Mouse (Mus musculus) megakaryocyte, adult 5-6 weeks (primary cell): ENCODE data around the gene Frrs1. TPM values are rescaled to one million over a fixed set of nuclear protein-coding genes. Genes with fewer than 3 reads are reported as not detected.

ENCODE experiments used
- ATAC-seq: 2 replicates; pipeline ENCODE4 v1.8.0; 2016; ENCODE audit warnings: mild to moderate bottlenecking, inconsistent platforms; ENCODE audit not compliant: poor library complexity, severe bottlenecking
- total RNA-seq, 2 experiments: library from RNA; stranded (forward) in 1 of 2; stranded (reverse) in 1 of 2; fragments of 153-499, 151-499 nt in 1 of 2; fragments of 221-1000, 200-1000 nt in 1 of 2; gene quantifications; 2 replicates each; pipeline versions ENCODE4 v1.2.3 to v1.2.4; 2015 to 2017

Gene Frrs1
- total RNA-seq, 2 experiments from 2014 or later, result 38.4 to 54.9 TPM

GRCm38 (mm10) chr3:116904158-116904557 lies 44.9 kb downstream of the Frrs1 start:
- no peak for ATAC-seq

DNA sequence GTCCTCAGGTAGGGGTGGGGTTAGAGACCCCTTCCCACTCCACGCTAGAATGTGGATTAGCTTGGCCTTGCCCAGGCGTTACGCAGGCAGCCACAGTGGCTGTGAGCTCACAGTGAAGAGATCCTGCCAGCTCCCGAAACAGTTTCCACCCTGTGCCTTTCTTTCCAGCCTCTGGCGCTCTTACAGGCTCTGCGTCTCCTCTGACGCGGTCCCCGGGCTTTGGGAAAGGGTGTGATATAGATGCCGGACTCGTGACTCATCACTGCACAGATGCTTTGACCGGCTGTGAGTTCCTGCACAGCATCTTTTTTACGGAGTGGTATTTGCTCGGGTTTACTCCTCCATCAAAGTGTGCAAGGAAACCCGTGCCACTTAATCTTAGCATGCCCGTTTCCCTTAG lies 46.6 kb downstream of the Frrs1 start:
- no peak for ATAC-seq

GRCm38 (mm10) chr3:116906596-116906995 lies 47.3 kb downstream of the Frrs1 start:
- no peak for ATAC-seq

DNA sequence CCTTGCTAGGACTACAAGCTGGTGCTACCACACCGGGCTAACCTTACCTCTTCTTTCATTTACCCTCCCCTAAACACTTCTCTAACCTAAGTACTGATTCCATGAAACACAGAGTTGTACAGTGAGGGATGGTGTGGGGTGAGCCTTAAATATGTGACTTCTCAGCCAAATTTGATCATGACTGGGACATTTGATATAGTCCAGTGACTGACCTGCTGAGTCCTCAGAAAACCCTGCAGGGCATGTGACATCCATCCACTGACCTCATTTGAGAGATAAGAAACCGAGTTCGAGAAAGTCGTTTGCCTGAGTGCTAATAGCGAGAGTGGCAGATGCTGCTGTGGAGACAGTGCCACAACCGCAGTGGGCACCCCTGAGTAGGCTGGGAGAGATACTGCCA lies 55.1 kb downstream of the Frrs1 start:
- ATAC-seq, result no peak

- ATAC-seq, result no peak
These were observed 55.7 kb downstream of the Frrs1 start for GRCm38 (mm10) chr3:116914931-116915330.

DNA sequence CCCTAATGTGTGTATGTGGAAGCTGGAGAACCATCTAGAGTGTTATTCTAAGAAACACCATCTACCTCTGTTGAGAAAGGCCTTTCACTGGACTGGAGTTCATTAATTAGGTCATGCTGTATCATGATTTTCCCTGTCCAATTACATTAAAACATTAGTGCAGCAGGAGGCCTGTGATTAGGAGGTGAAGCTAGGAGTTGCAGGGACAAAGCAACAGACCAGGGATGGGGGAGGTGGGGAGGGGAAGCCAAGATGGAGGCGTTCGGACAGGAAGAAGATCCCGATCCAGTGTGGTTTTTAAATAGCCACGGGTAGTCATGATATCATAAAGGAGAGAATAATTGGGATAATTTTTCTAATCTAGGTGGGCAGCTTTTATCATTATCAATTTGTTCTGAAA lies 57.8 kb downstream of the Frrs1 start:
- ATAC-seq, result no peak

DNA sequence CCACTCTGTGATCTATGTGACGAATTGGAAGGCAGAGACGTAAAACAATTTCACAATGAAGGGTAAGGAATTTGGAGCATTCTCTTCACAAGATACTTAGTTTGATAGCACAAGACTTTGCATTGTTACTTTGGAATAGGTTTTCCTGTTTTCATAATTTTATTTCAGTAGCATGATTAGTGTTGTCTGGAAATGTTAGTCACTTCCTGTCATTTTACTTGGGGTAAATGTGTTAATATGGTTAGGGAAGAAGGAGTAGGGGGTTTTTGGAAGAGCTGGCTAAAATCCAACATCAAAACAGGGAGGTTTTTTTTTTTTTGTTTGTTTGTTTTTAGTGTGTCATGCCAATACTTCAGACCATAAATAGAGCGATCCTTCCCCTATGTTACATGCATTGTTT lies 62.3 kb downstream of the Frrs1 start:
- no peak for ATAC-seq

DNA sequence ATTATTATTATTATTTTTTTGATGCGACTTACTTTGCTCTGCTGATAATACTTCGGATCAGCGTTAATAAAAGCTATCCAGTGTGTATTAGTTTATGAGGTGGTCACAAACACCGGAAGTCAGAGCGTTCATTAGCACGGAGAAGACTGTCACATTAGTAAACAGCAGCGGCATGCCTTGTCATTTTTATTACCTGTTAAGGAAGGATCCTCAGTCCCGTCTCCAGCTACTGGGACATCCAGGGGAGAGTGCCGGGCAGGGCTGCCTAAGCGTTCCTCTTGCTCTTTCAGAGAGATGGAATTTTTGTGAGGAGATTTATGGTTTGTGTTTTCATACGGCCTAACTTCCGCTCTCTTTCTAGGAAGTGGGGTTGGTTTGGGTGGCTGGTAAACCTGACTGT lies 63.8 kb downstream of the Frrs1 start:
- ATAC-seq, result no peak

GRCm38 (mm10) chr3:116928994-116929393 lies 69.7 kb downstream of the Frrs1 start:
- ATAC-seq, result no peak

DNA sequence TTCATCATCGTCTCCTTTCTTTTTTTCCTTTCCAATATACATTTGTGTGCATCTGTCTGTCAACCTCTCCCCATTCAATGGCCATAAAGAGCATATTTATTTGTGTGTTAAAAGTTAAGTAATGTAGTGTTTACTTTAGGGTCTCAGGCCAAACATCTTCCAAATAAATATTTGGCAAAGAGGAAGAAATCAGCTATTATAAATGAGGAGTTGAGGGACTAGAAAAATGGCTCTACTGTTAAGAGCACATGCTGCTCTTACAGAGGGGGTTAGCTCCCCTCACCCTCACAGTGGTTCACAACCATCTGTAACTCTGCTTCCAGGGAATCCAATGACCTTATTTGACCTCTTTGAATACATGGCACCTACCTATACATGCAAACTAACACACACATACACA lies 73.9 kb downstream of the Frrs1 start:
- no peak for ATAC-seq

DNA sequence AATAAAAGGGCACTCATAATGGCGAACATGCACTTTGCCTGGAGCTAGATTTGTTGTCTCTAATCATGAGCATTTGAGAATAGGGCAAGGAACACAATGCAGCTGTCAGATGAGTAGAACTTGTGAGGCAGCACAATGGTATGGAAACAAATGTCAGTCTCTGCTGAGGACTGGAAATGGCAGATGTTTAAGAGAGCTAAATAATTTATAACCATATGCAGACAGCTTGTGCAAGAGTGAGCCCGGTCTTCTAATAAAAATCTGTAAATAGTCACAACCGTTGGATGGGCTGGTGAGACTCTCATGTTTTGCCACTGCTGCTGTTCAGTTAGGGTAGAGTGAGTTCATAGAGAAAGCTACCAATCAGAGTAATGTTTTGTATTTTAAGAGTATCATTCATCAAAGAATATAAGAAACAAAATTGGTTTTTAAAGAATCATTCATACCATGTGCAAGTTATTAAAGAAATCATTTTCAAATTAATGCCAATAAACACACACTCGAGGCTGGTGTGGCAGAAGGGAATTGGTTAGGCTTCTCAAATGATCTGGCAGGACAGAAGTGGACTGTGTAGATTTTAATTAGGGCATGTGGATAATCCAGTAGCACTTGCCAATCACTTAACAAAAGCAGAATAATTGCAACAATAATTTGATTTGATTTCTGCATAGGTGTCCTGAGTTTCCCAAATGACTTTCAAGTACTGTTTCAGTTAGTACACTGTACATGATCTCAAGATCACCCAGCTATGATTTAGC lies 77.8 kb downstream of the Frrs1 start:
- ATAC-seq, result no peak

DNA sequence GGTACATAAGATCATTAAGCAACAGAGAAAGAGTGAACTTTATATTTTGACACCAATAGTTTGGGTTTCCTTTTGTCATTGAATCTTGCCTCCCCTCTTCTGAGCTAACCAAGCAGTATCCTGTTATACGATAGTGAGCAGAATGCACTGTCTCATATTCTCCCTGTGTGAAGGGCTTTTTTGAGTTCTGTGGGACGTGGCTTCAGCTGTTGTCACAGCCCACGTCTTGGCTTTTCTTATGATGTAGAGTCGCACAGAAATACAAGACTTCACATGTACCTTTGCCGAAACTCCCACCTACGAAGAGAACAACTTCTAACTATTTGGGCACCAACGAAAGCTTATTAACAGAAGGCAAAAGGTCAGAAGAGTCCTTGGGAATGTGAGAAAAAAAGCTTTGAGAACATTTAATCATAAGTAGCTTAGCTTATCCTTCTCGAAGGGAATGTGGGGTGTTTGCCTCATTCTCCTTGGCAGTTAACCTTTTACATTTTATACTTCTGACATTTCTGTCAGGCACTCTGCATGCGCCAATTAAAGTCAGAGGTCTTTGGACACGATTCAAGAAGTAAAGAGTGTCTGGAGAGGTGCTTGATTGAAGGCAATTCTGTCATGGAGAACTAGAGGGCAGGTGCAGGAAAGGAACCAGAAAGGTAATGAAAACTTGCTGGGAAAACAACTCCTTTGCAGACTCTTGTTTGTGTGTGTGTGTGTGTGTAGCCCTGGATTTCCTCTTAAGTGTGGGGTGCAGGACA lies 81.7 kb downstream of the Frrs1 start:
- ATAC-seq, result no peak

DNA sequence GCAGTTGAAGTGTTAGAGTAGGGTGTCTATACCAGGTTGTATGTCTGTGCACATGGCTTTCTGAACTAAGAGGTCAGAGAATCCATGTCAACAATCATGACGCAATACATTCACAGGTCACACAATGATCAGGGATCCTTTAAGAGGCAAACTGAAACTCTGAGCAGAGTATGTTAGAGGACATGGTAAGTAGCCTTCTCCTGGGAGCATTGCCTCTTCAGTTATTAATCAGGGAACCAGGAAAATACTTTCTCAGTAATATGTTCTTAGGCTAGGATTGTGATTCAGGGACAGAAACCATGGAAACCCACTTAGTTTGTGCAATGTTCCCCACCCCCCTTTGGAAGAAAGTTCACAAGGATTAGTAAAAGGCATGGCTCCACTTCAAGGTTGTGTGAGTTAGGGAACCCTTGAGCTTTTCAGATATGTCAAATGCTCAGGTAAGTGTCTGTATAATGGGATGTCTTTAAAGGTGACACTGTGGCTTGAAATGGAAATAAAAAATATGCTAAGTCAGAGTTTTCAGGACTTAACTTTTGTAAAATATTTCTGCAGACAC lies 82.4 kb downstream of the Frrs1 start:
- no peak for ATAC-seq

GRCm38 (mm10) chr3:116942751-116943150 lies 83.5 kb downstream of the Frrs1 start:
- ATAC-seq, result no peak

GRCm38 (mm10) chr3:116943422-116943821 lies 84.2 kb downstream of the Frrs1 start:
- no peak for ATAC-seq

DNA sequence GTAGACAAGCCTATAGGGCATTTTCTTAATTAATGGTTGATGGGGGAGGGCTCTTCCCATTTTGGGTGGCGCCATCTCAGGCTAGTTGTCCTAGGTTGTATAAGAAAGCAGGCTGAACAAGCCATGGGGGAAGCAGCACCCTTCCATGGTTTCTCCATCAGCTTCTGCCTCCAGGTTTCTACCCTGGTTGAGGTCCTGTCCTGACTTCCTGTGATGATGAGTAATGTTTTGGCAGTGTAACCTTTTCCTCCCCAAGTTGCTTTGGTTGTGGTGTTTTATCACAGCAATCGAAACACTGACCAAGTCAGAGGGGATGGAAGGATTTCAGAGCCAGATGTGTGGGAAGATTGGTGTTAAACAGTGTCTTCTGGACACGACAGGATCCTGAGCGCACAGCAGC lies 87.2 kb downstream of the Frrs1 start:
- ATAC-seq, result no peak

DNA sequence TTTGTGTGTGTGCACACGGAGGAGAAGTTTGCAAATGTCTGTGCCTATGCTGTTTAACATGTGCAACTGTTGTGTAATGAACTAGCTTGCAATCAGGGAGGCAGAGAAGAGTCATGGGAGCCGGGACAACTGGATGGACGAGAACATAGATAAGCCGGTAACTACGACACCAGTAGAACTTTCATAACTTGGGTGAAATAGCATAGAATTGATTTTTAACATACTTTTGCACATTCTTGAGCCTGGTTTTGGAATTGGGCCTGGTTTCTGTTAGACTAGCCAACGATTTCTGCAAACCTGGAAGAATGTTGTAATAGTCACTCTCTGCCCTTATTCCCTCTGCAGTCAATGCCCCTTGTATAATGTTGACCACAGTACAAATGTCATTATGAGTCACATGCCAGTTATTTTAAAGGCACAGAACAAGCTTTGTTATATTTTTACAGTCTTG lies 91.4 kb downstream of the Frrs1 start:
- no peak for ATAC-seq

DNA sequence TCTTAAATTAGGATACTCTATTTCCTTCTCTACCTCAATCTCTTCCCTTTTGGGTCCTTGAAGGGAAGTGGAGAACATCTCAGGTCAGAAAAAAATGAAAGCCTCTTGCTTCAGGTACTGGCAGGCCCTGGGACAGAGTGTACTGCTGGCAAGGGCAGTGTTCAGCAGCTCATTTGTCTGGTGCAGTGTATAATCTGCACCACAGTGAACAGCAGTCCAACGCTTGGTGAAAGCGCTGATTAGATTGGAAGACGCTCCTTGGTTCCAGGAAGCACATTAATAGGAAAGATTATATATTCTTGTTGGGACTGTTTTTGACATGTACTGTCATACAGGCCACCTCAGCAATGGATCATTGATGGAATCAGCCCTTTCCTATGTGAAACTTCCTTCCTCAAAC lies 92.2 kb downstream of the Frrs1 start:
- no peak for ATAC-seq

- ATAC-seq, result no peak
These were observed 93.1 kb downstream of the Frrs1 start for GRCm38 (mm10) chr3:116952242-116952899.

- ATAC-seq, result no peak
These were observed 94.1 kb downstream of the Frrs1 start for GRCm38 (mm10) chr3:116953366-116953765.

DNA sequence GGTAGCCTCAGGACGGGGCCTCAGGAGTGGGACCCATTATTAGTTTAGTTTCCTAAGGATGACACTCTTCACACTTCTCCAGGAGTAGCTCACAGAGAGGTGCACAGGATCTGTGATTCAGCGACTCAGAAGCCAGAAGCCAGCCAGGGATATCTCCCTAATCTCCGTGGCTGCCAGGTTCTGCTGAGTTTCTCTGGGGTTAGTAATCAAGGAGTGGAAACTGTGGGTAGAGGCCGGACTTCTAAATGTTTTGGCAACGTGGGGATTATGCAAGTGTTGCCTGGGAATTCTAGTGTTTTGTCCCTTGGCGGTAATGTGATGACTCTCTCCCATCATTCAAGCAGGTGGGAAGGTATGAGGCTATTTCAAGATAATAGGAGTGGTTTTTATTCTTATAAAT lies 95.8 kb downstream of the Frrs1 start:
- ATAC-seq, result no peak
